Mouse (Mus musculus) neural tube, postnatal 0 days (tissue): ENCODE results near the gene Tufm. TPM values are rescaled to one million over a fixed set of nuclear protein-coding genes. Genes with fewer than 3 reads are reported as not detected.

Source experiments
- polyA plus RNA-seq: library from polyadenylated mRNA; unstranded; fragments of >200 nt; fragmentation: Nextera tagmentation; extraction: Ambion mirVana; gene quantifications from 2 replicates; pipeline ENCODE4 v1.2.1, GENCODE M21; 2015

Gene Tufm
- polyA plus RNA-seq = 104 and 121 TPM in 2 replicates

DNA sequence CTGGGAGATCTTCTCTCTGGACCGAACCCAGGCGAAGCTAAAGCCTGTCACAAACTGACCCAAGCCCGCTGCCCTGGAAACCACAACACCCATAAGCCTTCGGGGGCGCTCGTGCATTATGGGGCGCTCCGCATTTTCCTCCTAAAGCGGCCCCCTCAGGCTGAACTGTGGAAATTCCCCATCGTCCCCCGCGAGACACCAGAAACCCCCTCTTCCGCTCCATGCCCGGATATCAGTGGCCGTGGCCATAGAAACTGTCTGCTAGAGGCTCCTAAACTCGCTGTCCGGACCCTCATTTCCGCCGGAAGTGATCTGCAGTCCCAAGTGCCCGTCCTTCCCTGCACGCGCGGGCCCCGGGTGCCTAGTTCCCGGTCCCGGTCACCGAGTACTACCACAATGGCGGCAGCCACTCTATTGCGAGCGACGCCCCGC is at the start of gene Tufm:
Gene Tufm, plus strand, starts transcription at position 310 of the 432 bp plus-strand sequence.

DNA sequence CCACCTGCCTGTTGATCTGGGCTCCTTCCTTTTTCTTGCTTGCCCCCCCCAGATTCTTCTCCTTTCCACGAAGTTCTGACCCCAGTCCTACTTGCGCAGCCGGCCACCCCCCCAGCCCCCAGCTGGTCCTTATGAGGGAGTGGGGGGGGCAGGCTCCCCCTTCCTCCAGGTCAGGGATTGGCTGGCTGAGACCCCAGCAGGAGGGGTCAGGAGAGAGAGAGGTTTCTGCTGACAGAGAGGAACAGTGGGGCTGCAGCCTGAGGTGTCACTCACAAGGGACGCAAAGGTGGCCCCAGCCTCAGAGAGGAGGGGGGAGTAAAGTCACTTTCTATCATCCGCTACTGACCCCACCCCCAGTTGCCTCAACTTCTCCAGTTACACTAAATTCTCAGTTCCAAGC is 24.2 kb upstream of the Tufm start, which contains the start of gene Atp2a1:
Gene Atp2a1, minus strand, starts transcription at position 105 of the 400 bp plus-strand sequence.

DNA sequence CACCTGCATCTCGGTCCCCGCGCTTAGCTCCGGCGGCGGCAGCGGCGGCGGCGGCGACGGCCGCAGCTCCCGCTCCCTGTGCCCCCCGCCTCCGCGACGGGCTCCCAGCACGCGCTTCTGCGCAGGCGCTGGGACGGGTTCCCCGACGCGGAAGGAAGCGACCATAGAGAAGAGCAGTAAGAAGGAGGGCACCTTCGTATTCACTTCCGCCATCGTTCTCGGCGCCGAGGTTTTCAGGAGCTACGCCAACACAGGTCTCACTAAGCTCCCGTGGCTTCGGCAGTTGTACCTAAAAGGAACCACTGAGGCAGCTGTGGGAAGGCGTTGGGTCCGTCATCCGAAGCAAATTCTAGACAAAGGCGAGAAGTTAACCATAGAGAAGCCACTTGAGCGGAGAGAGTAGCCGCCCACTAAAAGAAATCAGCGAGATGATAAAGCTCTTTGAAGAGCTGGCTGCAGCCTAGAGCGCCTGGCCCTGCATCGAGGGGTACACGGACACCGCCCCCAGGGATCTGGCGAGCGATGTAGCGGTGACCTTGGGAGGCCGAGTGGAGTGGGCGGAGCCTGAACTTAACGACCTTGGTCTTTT is 12.1 kb upstream of the Tufm start, which contains the start of gene Sh2b1:
Gene Sh2b1, minus strand, starts transcription at position 432 of the 589 bp plus-strand sequence.

DNA sequence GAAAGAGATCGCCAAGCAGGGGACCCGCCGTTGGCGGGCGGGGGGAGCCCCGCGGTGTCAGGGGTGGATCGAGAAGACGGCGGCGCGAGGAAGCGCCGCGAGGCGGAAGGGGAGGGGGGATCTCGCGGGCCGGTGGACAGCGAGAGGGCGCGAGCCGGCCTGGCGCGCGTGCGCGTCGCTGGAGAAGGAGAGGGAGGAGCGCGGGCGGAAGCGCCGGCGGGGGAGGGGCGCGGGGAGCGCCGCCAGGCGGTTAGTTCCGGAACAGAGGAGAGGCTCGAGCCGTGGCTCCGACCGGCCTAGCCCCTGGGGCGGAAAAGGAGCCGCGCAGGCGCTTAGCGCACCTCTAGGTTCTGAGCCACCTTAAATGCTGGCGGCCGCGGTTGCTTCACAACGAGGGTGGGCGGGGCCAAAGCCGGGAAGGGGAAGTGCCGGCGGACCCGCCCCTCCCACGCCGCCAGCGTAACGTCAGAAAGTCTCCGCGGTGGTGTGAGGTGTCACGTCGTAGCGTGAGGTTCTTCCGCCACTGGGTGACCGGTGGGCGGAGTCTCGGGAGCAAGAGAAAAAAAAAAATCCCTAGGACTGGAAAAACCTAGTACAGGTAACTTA is 16.2 kb downstream of the Tufm start, which contains the start of gene Atxn2l:
Gene Atxn2l, minus strand, starts transcription at position 165 of the 606 bp plus-strand sequence.

Other genes starting within 250 kb of the Tufm start
- gene Sbk1, start 214.7 kb upstream of the Tufm start, polyA plus RNA-seq = 112 and 127 TPM in 2 replicates
- gene Lat, start 117.8 kb upstream of the Tufm start, polyA plus RNA-seq = 0.55 and 0.78 TPM in 2 replicates
- gene Spns1, start 109.9 kb upstream of the Tufm start, polyA plus RNA-seq = 80.1 and 80.9 TPM in 2 replicates
- 1.9 and 3.2 TPM in 2 replicates for gene Nfatc2ip, start 90.6 kb upstream of the Tufm start, polyA plus RNA-seq
- 0.09 TPM in 1 of 2 replicates, not detected in the other for gene Cd19, start 72.5 kb upstream of the Tufm start, polyA plus RNA-seq
- 21.2 and 21.6 TPM in 2 replicates for gene Rabep2, start 58.6 kb upstream of the Tufm start, polyA plus RNA-seq
- 1.7 and 2.0 TPM in 2 replicates for gene Atp2a1, start 24.3 kb upstream of the Tufm start, polyA plus RNA-seq
- gene Sh2b1, start 11.9 kb upstream of the Tufm start, polyA plus RNA-seq = 48.6 and 52.7 TPM in 2 replicates
- gene Atxn2l, start 16.1 kb downstream of the Tufm start, polyA plus RNA-seq = 56.8 and 62.0 TPM in 2 replicates
- gene Eif3c, start 79.0 kb downstream of the Tufm start, polyA plus RNA-seq = 185 and 204 TPM in 2 replicates
- 0.47 and 0.98 TPM in 2 replicates for gene Apobr, start 97.6 kb downstream of the Tufm start, polyA plus RNA-seq
- 27.0 and 28.3 TPM in 2 replicates for gene Cln3, start 98.5 kb downstream of the Tufm start, polyA plus RNA-seq
- not detected in 2 replicates for gene Il27, start 107.6 kb downstream of the Tufm start, polyA plus RNA-seq
- gene Nupr1, start 143.5 kb downstream of the Tufm start, polyA plus RNA-seq = 22.9 and 33.6 TPM in 2 replicates
- gene Sgf29, start 161.9 kb downstream of the Tufm start, polyA plus RNA-seq = 44.2 and 55.6 TPM in 2 replicates
- 14.9 and 22.4 TPM in 2 replicates for gene Sult1a1, start 189.1 kb downstream of the Tufm start, polyA plus RNA-seq
- gene Bola2, start 208.0 kb downstream of the Tufm start, polyA plus RNA-seq = 164 and 178 TPM in 2 replicates
- 12.0 and 12.8 TPM in 2 replicates for gene Slx1b, start 208.4 kb downstream of the Tufm start, polyA plus RNA-seq
- gene Coro1a, start 220.4 kb downstream of the Tufm start, polyA plus RNA-seq = 109 and 127 TPM in 2 replicates